Mouse (Mus musculus): ENCODE data around the gene Atg5.
A peak's percentile ranks its signal among the peaks of the same experiment; 100 is the strongest.
"Not testable (repeated sequence)": the region's sequence is repeated elsewhere in the genome, so short reads cannot be mapped to it uniquely, and the experiment has no call there.

The Atg5 gene

DNA sequence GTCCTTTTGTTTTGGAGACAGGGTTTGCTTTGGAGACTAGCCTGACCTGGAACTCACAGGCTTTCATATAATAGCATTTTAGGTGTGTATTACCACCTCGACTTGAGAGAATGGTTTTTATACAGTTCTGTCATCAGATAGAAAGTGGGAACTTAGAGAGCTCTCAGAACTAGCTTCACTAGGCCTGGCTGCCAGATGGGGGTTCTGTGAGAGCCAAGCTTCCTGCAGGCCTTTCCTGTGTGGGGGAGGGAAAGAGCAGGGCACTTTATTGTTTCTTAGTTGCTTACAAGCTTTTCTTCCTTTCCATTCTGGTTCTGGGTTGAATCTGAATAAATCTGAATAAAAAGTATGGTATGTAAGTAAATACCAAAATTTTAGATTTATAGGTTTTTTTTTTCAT lies 54.0 kb downstream of the Atg5 start:
- TF ChIP-seq CTCF (conservative IDR thresholded peaks at IDR 0.05; ENCODE audit: low read length) (no peak; the same call in 1 of the 2 replicates), NANOG (IDR thresholded peaks at IDR 0.05; ENCODE audit: borderline replicate concordance, low read length) (no peak), POU5F1 (IDR thresholded peaks at IDR 0.05; ENCODE audit: borderline replicate concordance, low read length) (no peak)
- Histone ChIP-seq H3K9me3 (ENCODE audit: low read length) (no peaks in the 10 kb centered on the region), H3K4me3 (replicated peaks; ENCODE audit: low read length) (no peak overlapping the region), H3K4me1 (replicated peaks; ENCODE audit: low read depth, low read length) (peaks cover 24% of the 10 kb centered on the region), H3K27me3 (ENCODE audit: insufficient read depth, low read length) (no peaks in the 10 kb centered on the region), H3K36me3 (ENCODE audit: insufficient read depth, low read length) (peaks cover 39% of the 10 kb centered on the region)

- Histone ChIP-seq H3K36me3 (ENCODE audit: insufficient read depth, low read length) (peaks cover 34% of the 10 kb centered on the region), H3K27me3 (ENCODE audit: insufficient read depth, low read length) (no peaks in the 10 kb centered on the region), H3K9me3 (ENCODE audit: low read length) (no peaks in the 10 kb centered on the region), H3K4me3 (replicated peaks; ENCODE audit: low read length) (no peak overlapping the region), H3K4me1 (replicated peaks; ENCODE audit: low read depth, low read length) (peaks cover 21% of the 10 kb centered on the region)
- TF ChIP-seq CTCF (conservative IDR thresholded peaks at IDR 0.05; ENCODE audit: low read length) (no peak), POU5F1 (IDR thresholded peaks at IDR 0.05; ENCODE audit: borderline replicate concordance, low read length) (no peak), NANOG (IDR thresholded peaks at IDR 0.05; ENCODE audit: borderline replicate concordance, low read length) (no peak)
These were observed 55.1 kb downstream of the Atg5 start for GRCm38 (mm10) chr10:44323070-44323775.

- TF ChIP-seq CTCF (conservative IDR thresholded peaks at IDR 0.05; ENCODE audit: low read length) (no peak), POU5F1 (IDR thresholded peaks at IDR 0.05; ENCODE audit: borderline replicate concordance, low read length) (no peak), NANOG (IDR thresholded peaks at IDR 0.05; ENCODE audit: borderline replicate concordance, low read length) (no peak)
- peaks cover 25% of the 10 kb centered on the region for H3K4me1 ChIP-seq (replicated peaks; ENCODE audit: low read depth, low read length)
- H3K9me3 ChIP-seq (ENCODE audit: low read length): no peaks in the 10 kb centered on the region
- peaks cover 31% of the 10 kb centered on the region for H3K36me3 ChIP-seq (ENCODE audit: insufficient read depth, low read length)
- H3K4me3 ChIP-seq (replicated peaks; ENCODE audit: low read length): no peak overlapping the region
- no peaks in the 10 kb centered on the region for H3K27me3 ChIP-seq (ENCODE audit: insufficient read depth, low read length)
These were observed 55.7 kb downstream of the Atg5 start for GRCm38 (mm10) chr10:44323836-44324235.

- no peaks in the 10 kb centered on the region for H3K27me3 ChIP-seq (ENCODE audit: insufficient read depth, low read length)
- H3K4me1 ChIP-seq (replicated peaks; ENCODE audit: low read depth, low read length): peaks cover 33% of the 10 kb centered on the region
- no peak for TF ChIP-seq POU5F1 (IDR thresholded peaks at IDR 0.05; ENCODE audit: borderline replicate concordance, low read length)
- TF ChIP-seq CTCF (conservative IDR thresholded peaks at IDR 0.05; ENCODE audit: low read length): no peak
- no peak; the same call in 1 of the 2 replicates for TF ChIP-seq NANOG (IDR thresholded peaks at IDR 0.05; ENCODE audit: borderline replicate concordance, low read length)
These were observed 57.7 kb downstream of the Atg5 start for GRCm38 (mm10) chr10:44325551-44326500.

GRCm38 (mm10) chr10:44327057-44327456 lies 58.9 kb downstream of the Atg5 start:
- Histone ChIP-seq H3K36me3 (ENCODE audit: insufficient read depth, low read length) (peaks cover 14% of the 10 kb centered on the region), H3K4me1 (replicated peaks; ENCODE audit: low read depth, low read length) (peaks cover 35% of the 10 kb centered on the region), H3K4me3 (replicated peaks; ENCODE audit: low read length) (no peak overlapping the region), H3K9me3 (ENCODE audit: low read length) (no peaks in the 10 kb centered on the region), H3K27me3 (ENCODE audit: insufficient read depth, low read length) (no peaks in the 10 kb centered on the region)
- TF ChIP-seq CTCF (conservative IDR thresholded peaks at IDR 0.05; ENCODE audit: low read length) (no peak), POU5F1 (IDR thresholded peaks at IDR 0.05; ENCODE audit: borderline replicate concordance, low read length) (no peak)

More at GRCm38 (mm10) chr10:44325551-44326500, 57.7 kb downstream of the Atg5 start:
- Histone ChIP-seq H3K4me3 (replicated peaks; ENCODE audit: low read length) (no peak overlapping the region), H3K36me3 (ENCODE audit: insufficient read depth, low read length) (peaks cover 23% of the 10 kb centered on the region), H3K9me3 (ENCODE audit: low read length) (no peaks in the 10 kb centered on the region)

- Histone ChIP-seq H3K9me3 (ENCODE audit: low read length) (no peaks in the 10 kb centered on the region), H3K36me3 (ENCODE audit: insufficient read depth, low read length) (peaks cover 6% of the 10 kb centered on the region), H3K4me1 (replicated peaks; ENCODE audit: low read depth, low read length) (peaks cover 33% of the 10 kb centered on the region), H3K27me3 (ENCODE audit: insufficient read depth, low read length) (no peaks in the 10 kb centered on the region), H3K4me3 (replicated peaks; ENCODE audit: low read length) (no peak overlapping the region)
- no peak for TF ChIP-seq POU5F1 (IDR thresholded peaks at IDR 0.05; ENCODE audit: borderline replicate concordance, low read length)
- peak; percentile 60 for TF ChIP-seq CTCF (conservative IDR thresholded peaks at IDR 0.05; ENCODE audit: low read length)
These were observed 60.2 kb downstream of the Atg5 start for GRCm38 (mm10) chr10:44328347-44328746.

GRCm38 (mm10) chr10:44330717-44331116 lies 62.6 kb downstream of the Atg5 start:
- Histone ChIP-seq H3K27me3 (ENCODE audit: insufficient read depth, low read length) (no peaks in the 10 kb centered on the region), H3K9me3 (ENCODE audit: low read length) (no peaks in the 10 kb centered on the region), H3K4me3 (replicated peaks; ENCODE audit: low read length) (no peak overlapping the region), H3K4me1 (replicated peaks; ENCODE audit: low read depth, low read length) (peaks cover 35% of the 10 kb centered on the region), H3K36me3 (ENCODE audit: insufficient read depth, low read length) (peaks cover 8% of the 10 kb centered on the region)
- TF ChIP-seq CTCF (conservative IDR thresholded peaks at IDR 0.05; ENCODE audit: low read length) (no peak), NANOG (IDR thresholded peaks at IDR 0.05; ENCODE audit: borderline replicate concordance, low read length) (no peak), POU5F1 (IDR thresholded peaks at IDR 0.05; ENCODE audit: borderline replicate concordance, low read length) (no peak)

- Histone ChIP-seq H3K27me3 (ENCODE audit: insufficient read depth, low read length) (no peaks in the 10 kb centered on the region), H3K4me1 (replicated peaks; ENCODE audit: low read depth, low read length) (peaks cover 36% of the 10 kb centered on the region), H3K36me3 (ENCODE audit: insufficient read depth, low read length) (peaks cover 16% of the 10 kb centered on the region)
These were observed 63.3 kb downstream of the Atg5 start for GRCm38 (mm10) chr10:44331469-44331868.

GRCm38 (mm10) chr10:44332656-44333055 lies 64.5 kb downstream of the Atg5 start:
- not testable (repeated sequence) for H3K27me3 ChIP-seq (ENCODE audit: insufficient read depth, low read length); H3K4me3 ChIP-seq (replicated peaks; ENCODE audit: low read length); H3K9me3 ChIP-seq (ENCODE audit: low read length)
- Histone ChIP-seq H3K4me1 (replicated peaks; ENCODE audit: low read depth, low read length) (peaks cover 35% of the 10 kb centered on the region), H3K36me3 (ENCODE audit: insufficient read depth, low read length) (peaks cover 16% of the 10 kb centered on the region)

More at GRCm38 (mm10) chr10:44331469-44331868, 63.3 kb downstream of the Atg5 start:
- Histone ChIP-seq H3K4me3 (replicated peaks; ENCODE audit: low read length) (no peak overlapping the region), H3K9me3 (ENCODE audit: low read length) (no peaks in the 10 kb centered on the region)
- TF ChIP-seq CTCF (conservative IDR thresholded peaks at IDR 0.05; ENCODE audit: low read length) (no peak), NANOG (IDR thresholded peaks at IDR 0.05; ENCODE audit: borderline replicate concordance, low read length) (no peak), POU5F1 (IDR thresholded peaks at IDR 0.05; ENCODE audit: borderline replicate concordance, low read length) (no peak)

DNA sequence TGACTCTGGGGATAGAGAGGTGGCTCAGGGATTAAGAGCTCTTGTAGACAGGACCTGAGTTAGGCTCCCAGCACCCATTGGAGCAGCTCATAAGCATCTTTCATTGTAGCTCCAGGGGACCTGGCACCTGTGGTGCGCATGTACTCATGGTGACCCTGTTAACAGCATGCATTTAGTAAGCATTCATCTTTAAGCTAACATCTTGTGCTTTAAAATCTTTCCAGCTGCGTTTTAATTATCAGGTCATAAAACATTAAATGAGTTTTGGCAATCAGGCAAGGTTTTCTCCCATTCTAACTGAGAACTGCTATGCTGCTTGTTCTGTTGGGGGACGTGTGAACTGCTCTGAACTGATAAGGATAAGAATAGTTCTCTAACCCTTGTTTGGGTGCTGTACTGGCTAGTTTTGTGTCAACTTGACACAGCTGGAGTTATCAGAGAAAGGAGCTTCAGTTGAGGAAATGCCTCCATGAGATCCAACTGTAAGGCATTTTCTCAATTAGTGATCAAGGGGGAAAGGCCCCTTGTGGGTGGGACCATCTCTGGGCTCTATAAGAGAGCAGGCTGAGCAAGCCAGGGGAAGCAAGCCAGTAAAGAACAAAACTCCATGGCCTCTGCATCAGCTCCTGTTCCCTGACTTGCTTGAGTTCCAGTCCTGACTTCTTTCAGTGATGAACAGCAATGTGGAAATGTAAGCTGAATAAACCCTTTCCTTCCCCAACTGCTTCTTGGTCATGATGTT lies 68.7 kb downstream of the Atg5 start:
- H3K4me3 ChIP-seq (replicated peaks; ENCODE audit: low read length); H3K9me3 ChIP-seq (ENCODE audit: low read length); H3K27me3 ChIP-seq (ENCODE audit: insufficient read depth, low read length): not testable (repeated sequence)
- Histone ChIP-seq H3K4me1 (replicated peaks; ENCODE audit: low read depth, low read length) (peaks cover 25% of the 10 kb centered on the region), H3K36me3 (ENCODE audit: insufficient read depth, low read length) (peaks cover 16% of the 10 kb centered on the region)
